ENCODE assay signal across 30 mouse cellular contexts in genomic region chr11:76920607-76921006, GRCm38 (mm10). TPM values are rescaled to one million over a fixed set of nuclear protein-coding genes. Genes with fewer than 3 reads are reported as not detected.
A peak's percentile ranks its signal among the peaks of the same experiment; 100 is the strongest.
DNase-seq lines count a peak whose midpoint lies in the region; ATAC-seq and TF ChIP-seq lines count a peak whose summit lies in the region.
"Had no signal": no experiment of that assay in that cellular context is flagged by ENCODE, and none has a peak within 500 bp of the region (broad histone marks: within the 10 kb centered on the region; RNA-seq: fewer than 3 reads in every experiment).

No protein-coding gene starts in this region.

- H3K36me3 ChIP-seq in forebrain, embryonic 11.5 days (ENCODE audit: control insufficient read depth, insufficient read depth, low read length), result no peaks in the 10 kb centered on the region
- H3K36me3 ChIP-seq in forebrain, embryonic 12.5 days (replicated peaks), result no peaks in the 10 kb centered on the region
- H3K36me3 ChIP-seq in kidney, adult 2 months (ENCODE audit: control insufficient read depth, insufficient read depth, low read length), result no peaks in the 10 kb centered on the region
- H3K36me3 ChIP-seq: embryonic facial prominence, embryonic 13.5 days; embryonic facial prominence, embryonic 15.5 days; forebrain, embryonic 10.5 days had no signal

- no peak overlapping the region for H3K4me3 ChIP-seq in forebrain, embryonic 11.5 days (ENCODE audit: low read depth, low read length)
- H3K4me3 ChIP-seq in forebrain, embryonic 12.5 days (replicated peaks), result no peak overlapping the region
- H3K4me3 ChIP-seq in kidney, adult 2 months (ENCODE audit: insufficient read depth, low read depth, low read length), result no peak overlapping the region
- no peak overlapping the region for H3K4me3 ChIP-seq in layer of hippocampus, adult 2 months
- H3K4me3 ChIP-seq: embryonic facial prominence, embryonic 13.5 days; embryonic facial prominence, embryonic 15.5 days; erythroblast, embryonic 14.5 days; forebrain, embryonic 10.5 days had no signal

- ATAC-seq in forebrain, embryonic 11.5 days (replicated peaks; ENCODE audit: low FRiP score), result no peak
- ATAC-seq in forebrain, embryonic 12.5 days (ENCODE audit: low FRiP score), result no peak
- ATAC-seq: forebrain, embryonic 14.5 days; forebrain, embryonic 16.5 days had no signal

- no peaks in the 10 kb centered on the region for H3K9me3 ChIP-seq in forebrain, embryonic 11.5 days (ENCODE audit: control insufficient read depth, low read length)
- H3K9me3 ChIP-seq in forebrain, embryonic 12.5 days, result no peaks in the 10 kb centered on the region
- H3K9me3 ChIP-seq: embryonic facial prominence, embryonic 13.5 days; embryonic facial prominence, embryonic 15.5 days; forebrain, embryonic 10.5 days had no signal

- no peak overlapping the region for H3K4me2 ChIP-seq in forebrain, embryonic 11.5 days (ENCODE audit: low read depth, low read length, severe bottlenecking)
- H3K4me2 ChIP-seq in forebrain, embryonic 12.5 days, result no peak overlapping the region
- H3K4me2 ChIP-seq: embryonic facial prominence, embryonic 13.5 days; embryonic facial prominence, embryonic 15.5 days had no signal

- DNase-seq in forebrain, embryonic 11.5 days (ENCODE audit: low spot score), result peak; percentile 11
- DNase-seq in kidney, adult 2 months, result peak; percentile 62
- no peak for DNase-seq in kidney, postnatal 25 days
- no peak for DNase-seq in layer of hippocampus, adult 2 months (ENCODE audit: low spot score in 2 of 2)
- DNase-seq in layer of hippocampus, adult 8-10 months (ENCODE audit: low spot score in 2 of 2), result no peak
- DNase-seq in yolk sac, embryonic 10.5 days (ENCODE audit: low spot score), result peak; percentile 22
- DNase-seq in testis, postnatal 10 days (ENCODE audit: low spot score), result no peak
- DNase-seq: adrenal gland, adult 2 months; adrenal gland, postnatal 10 days; adrenal gland, postnatal 25 days; cerebellum, adult 11 months; cerebellum, adult 18-20 months; cerebellum, adult 8-10 months; cerebellum, adult 9-11 months; cerebellum, postnatal 14 days; cerebellum, postnatal 36 days; embryo, embryonic 11 days had no signal

- no peak for TF ChIP-seq CTCF in kidney, adult 2 months (conservative IDR thresholded peaks at IDR 0.05; ENCODE audit: insufficient read depth, insufficient read length, low read depth, low read length)
- no peak for TF ChIP-seq CTCF in layer of hippocampus, adult 2 months (conservative IDR thresholded peaks at IDR 0.05)

- no peak overlapping the region for H3K27ac ChIP-seq in forebrain, embryonic 11.5 days (ENCODE audit: low read depth, low read length)
- H3K27ac ChIP-seq in forebrain, embryonic 12.5 days, result no peak overlapping the region
- H3K27ac ChIP-seq in kidney, adult 2 months (ENCODE audit: insufficient read depth, low read depth, low read length), result no peak overlapping the region
- peak overlapping the region; percentile 62 for H3K27ac ChIP-seq in layer of hippocampus, adult 2 months
- H3K27ac ChIP-seq: embryonic facial prominence, embryonic 13.5 days; forebrain, embryonic 10.5 days had no signal

- WGBS in forebrain, embryonic 11.5 days, result 65% methylated on average over 1 of the region's 1 CpGs
- 63% methylated on average over 1 of the region's 1 CpGs for WGBS in forebrain, embryonic 12.5 days
- 38% methylated on average over 1 of the region's 1 CpGs for WGBS in kidney, adult 2 months

- no peak for TF ChIP-seq POLR2A in kidney, adult 2 months (IDR thresholded peaks at IDR 0.05; ENCODE audit: low read depth, low read length)

- no peak overlapping the region for H3K9ac ChIP-seq in forebrain, embryonic 11.5 days (ENCODE audit: low read length)
- no peak overlapping the region for H3K9ac ChIP-seq in forebrain, embryonic 12.5 days
- H3K9ac ChIP-seq: embryonic facial prominence, embryonic 13.5 days; embryonic facial prominence, embryonic 15.5 days had no signal

- H3K4me1 ChIP-seq in forebrain, embryonic 11.5 days (replicated peaks; ENCODE audit: control insufficient read depth, insufficient read depth, low read length), result no peaks in the 10 kb centered on the region; the same call in 1 of the 2 replicates
- peaks cover 7% of the 10 kb centered on the region for H3K4me1 ChIP-seq in forebrain, embryonic 12.5 days
- H3K4me1 ChIP-seq in kidney, adult 2 months (ENCODE audit: control insufficient read depth, insufficient read depth, low read length), result peaks cover 3% of the 10 kb centered on the region; the same call in 1 of the 2 replicates

- no peaks in the 10 kb centered on the region for H3K27me3 ChIP-seq in forebrain, embryonic 11.5 days (ENCODE audit: control insufficient read depth, insufficient read depth, low read length)
- H3K27me3 ChIP-seq in forebrain, embryonic 12.5 days, result no peaks in the 10 kb centered on the region
- no peaks in the 10 kb centered on the region for H3K27me3 ChIP-seq in kidney, adult 2 months (replicated peaks; ENCODE audit: control insufficient read depth, insufficient read depth, low read length)
- H3K27me3 ChIP-seq: embryonic facial prominence, embryonic 13.5 days; embryonic facial prominence, embryonic 15.5 days had no signal

RNA-seq across cellular contexts. Expression of gene Blmh, which starts 4.0 kb away (rescaled TPM):
- 167 and 174 TPM in 2 replicates for polyA plus RNA-seq in forebrain, embryonic 11.5 days (2014; fragmentation: Nextera tagmentation; extraction: Ambion mirVana)
- polyA plus RNA-seq in forebrain, embryonic 12.5 days (2016; fragmentation: Nextera tagmentation; extraction: Ambion mirVana), result 175 and 180 TPM in 2 replicates
- 26.1 and 27.8 TPM in 2 replicates for polyA plus RNA-seq in kidney, adult 2 months (2012; rRNA removed)
- 10 to 100 TPM; 57.7 to 58.2 TPM for total RNA-seq in layer of hippocampus, adult 2 months (2021)
- 10 to 100 TPM; 56.1 to 62.0 (median 59.3) TPM for total RNA-seq in layer of hippocampus, adult 8-10 months (2022)

RNA-seq across cellular contexts. Expression of gene Tmigd1, which starts 18.6 kb away (rescaled TPM):
- polyA plus RNA-seq in forebrain, embryonic 11.5 days (2014; fragmentation: Nextera tagmentation; extraction: Ambion mirVana), result not detected in 2 replicates
- polyA plus RNA-seq in forebrain, embryonic 12.5 days (2016; fragmentation: Nextera tagmentation; extraction: Ambion mirVana), result not detected in 2 replicates
- polyA plus RNA-seq in kidney, adult 2 months (2012; rRNA removed), result 36.1 and 39.0 TPM in 2 replicates
- not detected for total RNA-seq in layer of hippocampus, adult 2 months (2021)
- total RNA-seq in layer of hippocampus, adult 8-10 months (2022), result not detected
- total RNA-seq: common myeloid progenitor, adult 5-6 weeks; ES-E14; MEL had no signal
- polyA plus RNA-seq: adrenal gland, adult 2 months; brain, embryonic 14.5 days; C2C12; embryonic facial prominence, embryonic 11.5 days; embryonic facial prominence, embryonic 13.5 days; erythroblast, embryonic 14.5 days; forebrain, embryonic 10.5 days; forebrain, embryonic 14.5 days; forebrain, embryonic 16.5 days had no signal

Comparison
In these comparisons a context has a peak if more than half of its experiments do, and no peak if none do; other contexts are left out.
1. DNase-seq: peak in forebrain, embryonic 11.5 days (single experiment), kidney, adult 2 months (single experiment) and yolk sac, embryonic 10.5 days (single experiment); none in kidney, postnatal 25 days (0 of 2), layer of hippocampus, adult 2 months (0 of 2), layer of hippocampus, adult 8-10 months (0 of 2) and testis, postnatal 10 days (single experiment).
2. RNA of gene Tmigd1, which starts 18.6 kb away (polyA plus RNA-seq): 36.1 to 39.0 TPM in kidney, adult 2 months; not detected in forebrain, embryonic 11.5 days and not detected in forebrain, embryonic 12.5 days; every median in the first group is over 10 times any median in the second.